Mouse (Mus musculus) Patski (cell line): ENCODE measurements at regions not wholly inside any gene's neighbourhood (a gene's known extent, or its start where the extent isn't known, plus 50 kb on each side); places are given as distances from the start of the nearest gene placed in this dataset.

Source experiments
- ATAC-seq: fragments of 100-300 bp; one replicate; pipeline ENCODE4 v1.8.0; 2021
- CTCF ChIA-PET: fragments of 350-600 bp; sonication (Branson Sonifier 250); formaldehyde crosslinking; loops from one replicate; lab custom pipeline; 2022; ENCODE audit warnings: inconsistent platforms; lab: Charles Lee
- POLR2A ChIA-PET: fragments of 350-600 bp; sonication (Branson Sonifier 250); formaldehyde crosslinking; loops from one replicate; lab custom pipeline; 2022; ENCODE audit warnings: antibody characterized with exemption, inconsistent platforms; lab: Charles Lee
- DNase-seq: peaks from one replicate; pipeline ENCODE4 v3.0.0-alpha.2; 2011; ENCODE audit warnings: low read depth, low spot score
- H3K27me3 ChIP-seq: fragments of 371-371 bp; one replicate; pipeline ENCODE4 v1.5.1; 2021
- CTCF ChIP-seq: fragments of 100-300 bp; IDR thresholded peaks from one replicate; pipeline ENCODE4 v1.5.1; 2021
- in situ Hi-C: fragments of 300-500 bp; cut with MboI; formaldehyde crosslinking; loops from 3 replicates; pipeline ENCODE4 v1.11.1; 2018; ENCODE audit warnings: low pct_unique_long_range_greater_than_20kb, mixed read lengths

- POLR2A ChIA-PET, result no interaction called here
- H3K27me3 ChIP-seq, result no peaks in the 10 kb centered on the region
- CTCF ChIA-PET, result interaction anchor here (1.4 kb wide), 1 partner anchor 17 kb away, joined by 3 read pairs; no protein-coding TSS in a partner anchor
- in situ Hi-C loops, result no loop called here
- TF ChIP-seq CTCF, result no peak
- DNase-seq, result no peak
- ATAC-seq, result no peak
These were observed 95.3 kb downstream of the Ets2 start for GRCm38 (mm10) chr16:95797141-95797540.

GRCm38 (mm10) chr16:95794876-95795275 is 93.0 kb downstream of the Ets2 start:
- ChIA-PET POLR2A (no interaction called here), CTCF (no interaction called here)
- TF ChIP-seq CTCF, result no peak
- no peak for ATAC-seq
- H3K27me3 ChIP-seq, result no peaks in the 10 kb centered on the region
- in situ Hi-C loops, result no loop called here
- no peak for DNase-seq

GRCm38 (mm10) chr16:95794281-95794727 is 92.4 kb downstream of the Ets2 start:
- ATAC-seq (no peak), DNase-seq (no peak)
- TF ChIP-seq CTCF, result no peak
- in situ Hi-C loops, result no loop called here
- no peaks in the 10 kb centered on the region for H3K27me3 ChIP-seq
- CTCF ChIA-PET, result no interaction called here
- POLR2A ChIA-PET, result interaction anchor here (1.1 kb wide), 1 partner anchor 92 kb away, joined by 3 read pairs; the partner anchor contains the start of gene Ets2

- ChIA-PET POLR2A (no interaction called here), CTCF (interaction anchor here (1.1 kb wide), 1 partner anchor 63 kb away, joined by 3 read pairs; no protein-coding TSS in a partner anchor)
- H3K27me3 ChIP-seq, result no peaks in the 10 kb centered on the region
- ATAC-seq (no peak), DNase-seq (no peak)
- no peak for TF ChIP-seq CTCF
- in situ Hi-C loops, result no loop called here
These were observed 88.8 kb downstream of the Ets2 start for GRCm38 (mm10) chr16:95790691-95791090.

GRCm38 (mm10) chr16:95789548-95789947 is 87.7 kb downstream of the Ets2 start:
- H3K27me3 ChIP-seq, result no peaks in the 10 kb centered on the region
- ATAC-seq (no peak), DNase-seq (no peak)
- ChIA-PET POLR2A (no interaction called here), CTCF (no interaction called here)
- no peak for TF ChIP-seq CTCF
- in situ Hi-C loops, result no loop called here

- ChIA-PET CTCF (interaction anchor here (0.8 kb wide), 1 partner anchor 24 kb away, joined by 3 read pairs; no protein-coding TSS in a partner anchor), POLR2A (no interaction called here)
- in situ Hi-C loops, result no loop called here
- no peak for DNase-seq
- TF ChIP-seq CTCF, result no peak
- H3K27me3 ChIP-seq, result no peaks in the 10 kb centered on the region
- no peak for ATAC-seq
These were observed 79.8 kb downstream of the Ets2 start for GRCm38 (mm10) chr16:95781681-95782080.

GRCm38 (mm10) chr16:95780431-95780830 is 78.6 kb downstream of the Ets2 start:
- DNase-seq (no peak), ATAC-seq (no peak)
- H3K27me3 ChIP-seq, result no peaks in the 10 kb centered on the region
- ChIA-PET CTCF (no interaction called here), POLR2A (no interaction called here)
- no peak for TF ChIP-seq CTCF
- in situ Hi-C loops, result no loop called here

- DNase-seq (no peak), ATAC-seq (no peak)
- TF ChIP-seq CTCF, result no peak
- POLR2A ChIA-PET, result no interaction called here
- CTCF ChIA-PET, result no interaction called here
- H3K27me3 ChIP-seq, result no peaks in the 10 kb centered on the region
- in situ Hi-C loops, result no loop called here
These were observed 77.2 kb downstream of the Ets2 start for GRCm38 (mm10) chr16:95778845-95779722.

GRCm38 (mm10) chr16:95778173-95778572 is 76.3 kb downstream of the Ets2 start:
- no peak for TF ChIP-seq CTCF
- H3K27me3 ChIP-seq, result no peaks in the 10 kb centered on the region
- ATAC-seq (peak; percentile 31), DNase-seq (no peak)
- in situ Hi-C loops, result no loop called here
- POLR2A ChIA-PET, result no interaction called here
- CTCF ChIA-PET, result interaction anchor here (1.2 kb wide), 1 partner anchor 9 kb away, joined by 3 read pairs; no protein-coding TSS in a partner anchor

- in situ Hi-C loops, result no loop called here
- no peaks in the 10 kb centered on the region for H3K27me3 ChIP-seq
- ChIA-PET POLR2A (interaction anchor here (1.3 kb wide), 1 partner anchor 15 kb away, joined by 3 read pairs; no protein-coding TSS in a partner anchor), CTCF (interaction anchor here (1.2 kb wide), 1 partner anchor 7 kb away, joined by 3 read pairs; no protein-coding TSS in a partner anchor)
- DNase-seq, result no peak
- TF ChIP-seq CTCF, result no peak
- ATAC-seq, result no peak
These were observed 74.9 kb downstream of the Ets2 start for GRCm38 (mm10) chr16:95776610-95777363.
